9 mouse cellular contexts compared by ENCODE assay signal in the genomic region with DNA sequence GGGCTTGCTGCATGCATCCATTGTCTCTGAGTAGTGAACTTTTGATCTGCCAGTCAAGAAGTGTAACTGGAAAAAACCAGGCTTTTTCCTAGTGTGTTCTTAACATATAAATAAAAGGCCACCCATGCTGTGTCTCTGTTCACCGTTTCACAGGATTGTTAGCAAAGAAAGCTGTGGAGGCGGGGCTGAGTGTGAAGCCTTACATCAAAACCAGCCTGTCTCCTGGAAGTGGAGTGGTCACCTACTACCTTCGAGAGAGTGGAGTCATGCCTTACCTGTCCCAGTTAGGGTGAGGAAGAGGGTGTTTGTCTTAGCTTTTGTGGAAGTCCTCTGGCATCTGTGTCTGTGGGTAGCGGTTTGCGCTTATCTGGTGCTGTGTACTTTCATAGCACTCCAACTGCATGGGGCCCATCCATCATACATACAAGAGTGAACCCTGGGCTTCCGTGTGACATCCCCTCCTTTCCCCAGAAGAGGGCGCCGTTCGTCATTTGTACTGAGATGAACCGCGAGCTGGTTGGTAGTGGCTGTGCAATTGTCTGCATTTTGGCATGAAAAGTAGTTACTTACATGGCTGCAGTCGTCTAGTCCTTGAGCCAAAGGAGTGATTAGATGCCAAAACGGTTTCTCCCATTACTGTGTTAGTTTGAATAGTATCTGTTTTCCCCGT. TPM values are rescaled to one million over a fixed set of nuclear protein-coding genes. Genes with fewer than 3 reads are reported as not detected.
A peak's percentile ranks its signal among the peaks of the same experiment; 100 is the strongest.
DNase-seq lines count a peak whose midpoint lies in the region; ATAC-seq lines count a peak whose summit lies in the region.
"Had no signal": no experiment of that assay in that cellular context is flagged by ENCODE, and none has a peak within 500 bp of the region (broad histone marks: within the 10 kb centered on the region; RNA-seq: fewer than 3 reads in every experiment).

No protein-coding gene starts in this region.

- no peak overlapping the region for H3K4me2 ChIP-seq in liver, embryonic 12.5 days

- no peaks in the 10 kb centered on the region for H3K27me3 ChIP-seq in liver, embryonic 12.5 days (replicated peaks)

- peaks cover 70% of the 10 kb centered on the region for H3K36me3 ChIP-seq in liver, embryonic 12.5 days

- H3K4me3 ChIP-seq in liver, embryonic 12.5 days, result no peak overlapping the region
- H3K4me3 ChIP-seq: erythroblast, embryonic 14.5 days had no signal

- H3K9me3 ChIP-seq in liver, embryonic 12.5 days (replicated peaks), result no peaks in the 10 kb centered on the region

- H3K4me1 ChIP-seq in liver, embryonic 12.5 days, result peaks cover 14% of the 10 kb centered on the region

- WGBS in liver, embryonic 12.5 days (ENCODE audit: insufficient replicate concordance), result 32% methylated on average over 14 of the region's 14 CpGs

- intact Hi-C loops in gastrocnemius, postnatal 36 days (cut with DNase I), result loop anchor here (5.0 to 10.0 kb wide), 3 partner anchors 48 to 105 kb away; a partner anchor contains a TSS

- DNase-seq in 416B (ENCODE audit: low read depth) (peak; percentile 71), ZHBTc4 (ENCODE audit: low read depth, low spot score) (peak; percentile 89)
- DNase-seq in cerebellum, postnatal 4 days (ENCODE audit: low spot score in 2 of 2), result peak; percentile 56 to 69
- peak; percentile 33 to 36 for DNase-seq in gastrocnemius, postnatal 36 days
- DNase-seq in kidney, postnatal 10 days, result peak; percentile 81
- peak; percentile 62 for DNase-seq in neural tube, embryonic 10.5 days (ENCODE audit: extremely low spot score, low spot score)
- peak; percentile 16 for DNase-seq in telencephalon, adult 2 months (ENCODE audit: low read depth, low spot score)

- no peak overlapping the region for H3K9ac ChIP-seq in liver, embryonic 12.5 days

- H3K27ac ChIP-seq in liver, embryonic 12.5 days, result no peak overlapping the region

- ATAC-seq in liver, embryonic 12.5 days, result peak; percentile 53

RNA-seq across cellular contexts. Expression of a gene that starts 39.9 kb away (rescaled TPM):
- 10 to 100 TPM; 15.2 to 18.6 TPM for total RNA-seq in gastrocnemius, postnatal 36 days (2021)
- 26.9 and 27.5 TPM in 2 replicates for polyA plus RNA-seq in liver, embryonic 12.5 days (2016; fragmentation: Nextera tagmentation; extraction: Ambion mirVana)

RNA-seq across cellular contexts. Expression of a gene that starts 56.8 kb away (rescaled TPM):
- total RNA-seq in gastrocnemius, postnatal 36 days (2021), result 1 to 10 TPM; 2.1 to 3.0 TPM
- 3.0 and 3.2 TPM in 2 replicates for polyA plus RNA-seq in liver, embryonic 12.5 days (2016; fragmentation: Nextera tagmentation; extraction: Ambion mirVana)

Comparison
In these comparisons a context has a peak if more than half of its experiments do, and no peak if none do; other contexts are left out.
1. DNase-seq: peak in every context shown above with its lines; median percentile 89 in ZHBTc4; 81 in kidney, postnatal 10 days; 71 in 416B; 62 in cerebellum, postnatal 4 days; 62 in neural tube, embryonic 10.5 days; 34 in gastrocnemius, postnatal 36 days; 16 in telencephalon, adult 2 months.